Mouse (Mus musculus): ENCODE results near the gene Rpl18a.

DNA sequence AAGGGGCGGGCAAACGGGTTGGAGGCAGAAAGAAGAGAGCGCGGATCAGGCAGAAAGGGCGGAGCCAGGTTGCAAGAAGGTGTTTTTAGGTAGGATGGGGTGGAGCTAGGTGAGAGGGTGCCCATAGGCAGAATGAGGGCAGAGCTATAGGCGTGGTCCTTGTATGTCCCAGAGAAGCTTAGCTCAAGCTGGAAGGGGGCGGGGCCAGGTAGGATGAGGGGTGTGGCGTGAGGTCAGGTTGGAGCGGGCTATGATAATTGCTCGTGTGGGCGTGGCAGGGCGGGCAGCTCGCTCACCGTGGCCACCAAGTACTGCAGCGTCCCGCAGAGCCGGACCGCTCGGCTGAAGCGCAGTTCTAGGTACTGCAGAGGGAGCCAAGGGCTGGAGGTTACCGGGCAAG, 5.9 kb downstream of the Rpl18a start:
- no peak for TF ChIP-seq CTCF (IDR thresholded peaks at IDR 0.05; ENCODE audit: borderline replicate concordance, extremely low read depth, insufficient read depth, insufficient read length)
- no peak for TF ChIP-seq POLR2A (IDR thresholded peaks at IDR 0.05; ENCODE audit: borderline replicate concordance, extremely low read depth, insufficient read depth, insufficient read length, poor library complexity, severe bottlenecking)
